Mouse (Mus musculus) liver, embryonic 14.5 days (tissue): ENCODE measurements at regions not wholly inside any gene's neighbourhood (a gene's known extent, or its start where the extent isn't known, plus 50 kb on each side); places are given as distances from the start of the nearest gene placed in this dataset.

Source experiments
- CTCF ChIP-seq: IDR thresholded peaks from 2 replicates; pipeline ENCODE4 v1.5.1; 2016; ENCODE audit warnings: antibody characterized with exemption, low read depth, control low read depth
- EP300 ChIP-seq: IDR thresholded peaks from 2 replicates; pipeline ENCODE4 v1.6.1; 2016; ENCODE audit warnings: antibody characterized with exemption, low read depth

DNA sequence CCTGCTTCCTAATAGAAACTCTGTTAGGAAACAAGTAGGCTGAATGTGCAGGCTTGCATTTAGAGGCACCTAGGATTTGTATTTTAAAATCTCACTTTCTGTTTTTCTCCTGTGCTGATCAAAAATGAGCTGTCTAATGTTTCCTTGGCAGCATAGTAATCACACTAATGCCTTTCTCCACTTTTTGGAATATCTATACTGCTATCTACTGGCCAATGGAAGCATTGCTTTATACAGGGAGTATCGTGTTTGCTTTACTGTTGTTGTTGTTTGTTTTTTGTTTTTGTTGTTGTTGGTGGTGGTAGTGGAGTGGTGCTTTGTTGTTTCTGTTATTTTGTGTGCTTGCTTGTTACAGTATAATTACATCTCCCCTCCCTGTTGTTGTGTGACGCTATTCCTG is 92.3 kb downstream of the Ankrd16 start:
- no peak for TF ChIP-seq EP300
- peak; percentile 7; the same call in 1 of the 2 replicates for TF ChIP-seq CTCF
